Mouse (Mus musculus) heart, postnatal 4 days (tissue): ENCODE results near the gene Map1a. TPM values are rescaled to one million over a fixed set of nuclear protein-coding genes. Genes with fewer than 3 reads are reported as not detected.

Source experiments
- DNase-seq: peaks from one replicate; pipeline ENCODE4 v3.0.0; 2021
- total RNA-seq, 2 experiments: library from RNA; stranded (reverse); gene quantifications; 2 replicates each; pipeline ENCODE4 v1.2.3; 2021

The Map1a gene
- total RNA-seq, result 10 to 100 TPM; 16.5 to 18.2 TPM

DNA sequence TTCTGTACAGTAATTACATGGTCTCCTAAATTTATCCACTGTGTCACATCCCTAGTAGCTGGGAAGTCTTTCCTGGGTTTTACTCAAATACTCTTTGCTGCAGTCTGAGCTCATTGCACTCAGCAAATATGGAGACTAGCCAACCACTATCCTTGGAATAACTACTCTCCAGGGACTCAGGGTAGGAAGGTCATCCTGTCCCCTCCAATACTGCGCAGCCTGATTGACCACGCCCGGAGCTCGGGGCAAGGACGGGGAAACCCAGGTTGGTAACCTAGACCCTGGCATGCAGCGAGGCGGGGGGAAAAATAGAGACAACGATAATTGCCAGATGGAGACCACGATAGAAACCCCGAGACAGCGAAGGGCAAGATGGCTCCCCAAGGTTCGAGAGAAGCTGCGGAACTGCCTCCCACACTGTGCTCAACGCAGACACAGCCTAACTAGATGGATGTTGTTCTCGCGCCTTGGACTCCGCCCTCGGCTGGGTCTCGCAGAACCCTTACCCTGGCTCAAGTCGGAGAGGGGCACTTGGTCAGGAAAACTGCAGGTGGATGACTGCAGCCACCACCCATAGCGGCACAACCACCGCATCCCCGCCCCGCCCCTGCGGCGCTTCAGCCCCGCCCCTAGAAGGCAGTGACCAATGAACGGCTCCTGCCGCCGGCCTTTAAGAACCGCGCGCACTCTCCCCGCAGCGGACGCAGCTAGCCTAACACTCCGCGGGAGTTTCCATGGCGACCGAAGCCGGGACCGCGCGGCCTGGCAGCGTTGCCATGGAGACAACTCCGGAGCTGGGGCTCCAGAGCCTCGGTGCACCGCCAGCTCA is at the start of gene Map1a:
Map1a (plus strand) TSS at position 700 of the 829 bp plus-strand sequence.
- DNase-seq, result peak; percentile 92

DNA sequence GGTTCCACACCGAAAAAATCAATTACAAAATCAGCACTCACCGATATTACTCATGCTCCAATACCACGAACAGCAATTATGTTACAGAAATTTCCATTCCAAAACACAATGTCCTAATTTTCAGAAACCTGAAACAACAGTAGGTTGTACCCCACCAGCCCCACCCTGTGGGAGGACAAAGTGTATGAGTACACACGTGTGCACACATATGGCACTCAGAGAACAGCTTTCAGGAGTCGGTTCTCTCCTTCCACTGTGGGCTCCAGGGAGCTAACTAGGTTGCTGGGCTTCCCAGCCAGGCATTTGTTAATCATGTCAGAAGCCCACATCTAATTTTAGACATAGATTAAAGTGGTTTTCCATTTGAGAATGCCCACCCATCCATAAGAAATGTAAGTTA is 45.3 kb upstream of the Map1a start:
- no peak for DNase-seq

DNA sequence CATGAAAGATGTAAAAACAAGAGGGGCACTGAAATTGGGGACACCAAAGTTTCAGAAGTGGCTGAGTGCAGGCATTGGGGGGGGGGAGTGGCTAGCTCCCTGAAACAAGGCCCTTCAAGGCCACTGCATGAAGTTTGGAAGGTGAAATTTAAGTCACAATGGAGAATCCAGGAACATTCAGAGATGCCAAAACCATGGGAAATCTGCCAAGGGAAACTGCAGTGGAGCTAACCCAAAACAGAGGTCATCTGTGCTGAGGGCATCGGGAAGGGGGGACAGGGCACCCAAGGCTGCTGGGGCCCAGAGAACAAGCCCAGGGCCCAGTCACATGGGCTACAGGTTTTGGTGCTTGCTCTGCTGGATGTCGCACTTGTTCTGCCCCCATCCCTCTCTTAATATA is 39.6 kb upstream of the Map1a start:
- no peak for DNase-seq

DNA sequence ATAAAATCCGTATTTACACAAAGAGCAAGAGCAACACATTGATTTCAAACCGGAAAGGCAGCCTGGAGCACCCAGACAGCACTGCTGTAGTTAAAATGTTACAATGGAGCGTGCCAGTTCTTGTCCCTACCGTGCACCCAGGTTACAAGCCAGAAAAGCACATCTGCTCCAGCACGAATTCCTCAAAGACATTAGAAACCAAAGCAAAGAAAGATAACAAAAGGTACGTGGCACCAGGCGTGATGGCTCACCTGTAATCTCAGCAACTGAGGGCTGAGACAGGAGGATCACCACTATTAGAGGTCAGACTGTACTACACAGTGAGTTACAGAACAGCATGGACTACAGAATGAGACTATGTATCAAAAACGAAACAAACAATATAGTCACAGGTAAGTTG is 21.0 kb upstream of the Map1a start:
- DNase-seq, result no peak

DNA sequence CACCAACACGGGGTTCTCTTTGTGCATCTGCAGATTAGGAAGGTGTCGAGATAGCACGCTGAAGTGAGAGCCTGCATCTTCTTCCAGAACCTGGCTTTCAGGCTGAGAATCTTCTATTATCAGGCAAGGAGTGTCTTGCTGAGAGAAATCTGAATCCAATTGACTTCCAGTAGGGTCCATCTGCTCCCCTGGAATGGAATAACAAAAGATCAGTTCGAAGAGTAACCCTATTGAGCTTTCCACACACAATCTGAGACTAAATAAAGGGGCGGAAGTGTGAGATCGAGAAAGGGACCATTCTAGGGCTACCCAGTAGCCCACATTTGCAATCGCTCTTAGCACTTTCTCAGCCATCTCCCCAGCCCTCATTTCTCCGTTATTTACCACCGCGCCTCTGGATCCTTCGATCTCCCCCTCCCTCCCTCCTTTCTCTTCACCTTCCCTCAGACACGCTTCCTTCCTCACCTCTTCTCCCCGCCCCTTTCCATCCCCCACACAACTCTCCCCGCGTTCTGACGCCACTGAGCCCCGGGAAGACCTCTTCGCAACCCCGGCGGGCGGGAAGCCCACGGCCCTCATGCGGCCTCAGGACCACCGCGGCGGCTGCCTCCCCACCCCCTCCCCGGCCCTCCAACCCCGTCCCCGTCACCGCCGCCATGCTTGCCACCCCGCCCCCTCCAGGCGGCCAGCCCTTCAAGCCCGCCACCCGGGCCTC is 18.7 kb upstream of the Map1a start:
- DNase-seq, result no peak

DNA sequence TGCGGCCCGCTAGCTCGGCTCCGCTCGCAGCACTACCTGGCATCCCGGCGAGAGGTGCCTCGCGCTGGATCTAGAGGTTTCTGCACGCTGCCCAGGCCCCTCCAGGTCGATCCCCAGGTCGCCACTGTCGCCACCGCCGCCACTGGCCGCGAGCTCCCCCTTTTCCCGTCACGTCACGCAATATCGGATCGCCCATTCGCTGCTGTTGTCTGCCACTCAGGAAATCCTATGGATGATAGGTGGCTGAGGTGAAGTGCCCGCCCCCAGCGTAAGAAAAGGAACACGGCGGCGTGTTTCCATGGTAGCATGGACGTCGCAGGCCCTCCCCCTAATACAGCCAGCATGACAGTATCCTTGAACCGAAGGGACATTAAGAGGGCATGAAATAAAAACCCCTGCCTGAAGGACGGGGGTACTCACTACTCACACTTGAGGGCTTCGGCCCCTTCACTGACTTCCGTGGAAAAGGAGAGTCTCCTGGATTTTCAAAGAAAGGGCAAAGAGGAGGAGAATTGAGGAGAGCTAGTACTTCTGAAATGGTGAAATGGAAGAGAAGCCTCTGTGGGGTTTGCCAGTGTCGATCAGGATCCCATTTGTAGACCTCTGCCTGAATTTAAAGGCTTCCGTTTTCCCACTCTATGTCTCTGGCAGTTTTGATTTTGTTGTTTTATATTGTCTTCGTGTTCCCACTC is 18.0 kb upstream of the Map1a start, which contains the start of gene Trp53bp1:
Trp53bp1 (minus strand) TSS at position 172 of the 692 bp plus-strand sequence.
- peak; percentile 96 for DNase-seq

DNA sequence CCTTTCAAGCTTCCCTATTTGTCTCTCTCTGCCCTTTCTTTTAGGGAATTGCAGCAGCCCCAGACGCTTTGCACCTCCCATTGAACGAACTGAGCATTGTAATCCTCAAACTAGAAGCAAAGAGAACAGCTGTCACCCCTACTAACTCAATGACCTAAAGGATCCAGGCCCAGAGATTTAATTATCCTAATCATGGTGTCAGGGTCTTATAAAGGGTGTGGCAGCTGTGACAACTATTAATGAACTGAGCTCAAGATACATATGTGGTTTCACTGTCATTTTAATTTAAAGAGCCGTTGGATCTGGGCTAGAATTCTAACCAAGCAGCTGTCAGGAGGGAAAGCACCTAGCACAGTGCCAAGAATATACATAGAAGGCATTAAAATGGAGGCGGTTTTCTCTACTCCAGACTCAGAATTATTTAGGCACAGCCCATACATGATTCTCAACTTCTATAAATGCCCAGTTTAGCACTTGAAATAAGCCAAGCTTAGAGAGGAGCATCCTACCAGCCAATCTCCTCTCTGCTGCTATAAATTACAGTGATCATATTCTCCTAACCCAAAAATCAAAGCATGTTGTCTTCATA is 17.4 kb upstream of the Map1a start:
- DNase-seq, result no peak

DNA sequence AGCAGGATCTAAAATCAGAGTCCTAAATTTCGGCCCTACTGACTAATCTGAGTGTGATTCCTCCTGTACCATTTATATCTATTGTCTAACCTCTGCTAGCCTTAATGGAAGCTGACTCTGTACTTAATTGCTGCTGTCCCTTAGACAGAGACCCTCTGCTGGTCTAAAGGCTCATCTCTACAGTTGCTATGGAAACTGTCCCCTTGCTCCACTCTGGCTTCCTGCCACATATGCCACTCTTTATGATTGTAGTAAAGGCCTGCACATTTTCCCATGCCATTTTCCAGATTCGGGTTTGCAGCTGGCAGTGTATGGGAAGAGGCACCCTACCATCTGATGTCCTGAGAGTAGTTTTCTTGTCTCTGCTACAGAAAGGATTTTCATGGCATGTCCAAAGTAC is 1.6 kb upstream of the Map1a start:
- no peak for DNase-seq

DNA sequence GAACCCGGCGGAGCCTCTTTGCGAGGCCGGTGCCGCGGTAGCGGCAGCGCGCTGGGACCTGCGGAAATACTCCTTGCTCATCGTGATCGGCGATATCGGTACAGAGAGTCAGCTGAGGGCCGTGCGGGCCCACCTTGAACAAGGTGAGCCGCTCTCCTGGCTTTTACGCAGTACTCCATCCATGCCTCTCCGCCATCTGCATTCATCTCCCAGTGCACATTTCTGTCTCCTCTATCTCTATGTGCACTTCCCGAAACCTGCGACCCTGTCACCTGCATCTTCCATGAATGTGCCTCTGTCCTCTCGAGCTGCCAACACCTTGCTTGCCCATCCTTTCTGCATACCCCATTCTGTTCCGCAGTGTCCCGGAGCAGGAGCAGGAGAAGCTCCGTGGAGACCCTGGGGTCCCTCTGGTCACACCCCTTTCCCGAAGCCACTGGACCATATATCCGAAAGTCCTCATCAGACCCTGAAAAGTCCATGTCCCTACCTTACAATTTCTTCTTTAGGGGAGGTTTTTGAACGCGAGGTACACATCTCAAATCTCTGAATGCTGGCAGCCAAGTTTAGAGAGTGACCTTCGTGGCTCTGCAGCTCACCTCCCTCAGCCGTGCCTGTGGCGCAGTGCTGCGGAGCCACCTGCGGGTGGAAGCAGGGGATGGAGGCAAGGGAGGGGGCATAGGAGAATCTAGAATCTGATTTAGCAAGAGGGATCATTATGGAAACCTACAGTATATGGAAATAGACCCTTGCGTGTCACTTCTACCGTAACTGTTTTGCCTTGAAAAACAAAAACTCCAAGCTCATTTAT is 535 bp downstream of the Map1a start:
- no peak for DNase-seq

DNA sequence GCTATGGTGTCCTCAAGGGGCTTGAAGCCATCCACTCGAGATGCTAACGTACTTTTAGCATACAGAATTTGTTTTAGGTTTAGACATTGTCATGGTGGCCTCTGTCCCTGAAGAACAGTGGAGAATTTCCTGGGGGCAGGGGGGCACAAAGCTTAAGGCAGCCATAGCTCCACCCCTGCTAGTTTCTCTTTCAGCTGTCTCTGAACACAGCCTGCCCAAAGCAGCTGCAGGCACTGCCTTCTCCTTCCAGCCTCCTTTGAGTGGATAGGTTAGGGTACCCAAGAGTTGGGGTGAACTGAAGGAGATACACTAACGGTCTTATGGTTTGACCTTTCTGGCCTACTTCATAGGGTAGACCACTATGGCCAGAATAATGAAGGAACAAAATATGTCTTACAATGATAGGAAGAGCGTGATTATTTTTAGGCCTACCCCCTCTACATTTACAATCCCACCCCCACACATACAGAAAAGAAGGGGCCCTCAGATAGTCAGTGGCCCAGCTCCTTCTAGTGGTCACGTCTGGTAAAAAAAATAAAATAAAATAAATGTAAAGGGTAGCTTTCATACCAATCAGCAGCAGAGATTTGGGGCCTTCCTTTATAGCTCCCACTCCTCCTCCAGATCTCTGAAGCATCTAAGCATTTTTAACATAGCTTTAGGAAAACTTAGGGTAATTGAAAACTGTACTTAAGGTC is 3.1 kb downstream of the Map1a start:
- no peak for DNase-seq

DNA sequence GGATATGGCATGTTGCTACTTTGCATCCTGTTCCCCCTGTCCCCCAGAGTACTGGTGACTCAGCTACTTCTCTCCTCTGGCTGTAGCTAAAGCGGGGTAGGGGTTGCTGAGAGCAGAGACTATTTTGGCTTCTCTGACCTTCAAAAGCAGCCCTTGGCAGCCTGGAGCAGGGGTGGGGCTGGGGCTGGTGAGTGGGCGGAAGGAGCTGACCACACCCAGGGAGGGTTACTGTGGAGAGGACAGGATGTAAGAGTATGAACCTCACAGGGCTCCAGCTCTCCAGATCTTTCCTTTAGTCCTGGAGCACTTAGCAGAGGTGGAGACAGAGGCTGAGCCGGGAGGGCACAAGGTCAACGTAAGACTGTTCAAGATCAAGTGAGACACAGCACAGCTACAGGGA is 4.8 kb downstream of the Map1a start:
- DNase-seq, result peak; percentile 77

DNA sequence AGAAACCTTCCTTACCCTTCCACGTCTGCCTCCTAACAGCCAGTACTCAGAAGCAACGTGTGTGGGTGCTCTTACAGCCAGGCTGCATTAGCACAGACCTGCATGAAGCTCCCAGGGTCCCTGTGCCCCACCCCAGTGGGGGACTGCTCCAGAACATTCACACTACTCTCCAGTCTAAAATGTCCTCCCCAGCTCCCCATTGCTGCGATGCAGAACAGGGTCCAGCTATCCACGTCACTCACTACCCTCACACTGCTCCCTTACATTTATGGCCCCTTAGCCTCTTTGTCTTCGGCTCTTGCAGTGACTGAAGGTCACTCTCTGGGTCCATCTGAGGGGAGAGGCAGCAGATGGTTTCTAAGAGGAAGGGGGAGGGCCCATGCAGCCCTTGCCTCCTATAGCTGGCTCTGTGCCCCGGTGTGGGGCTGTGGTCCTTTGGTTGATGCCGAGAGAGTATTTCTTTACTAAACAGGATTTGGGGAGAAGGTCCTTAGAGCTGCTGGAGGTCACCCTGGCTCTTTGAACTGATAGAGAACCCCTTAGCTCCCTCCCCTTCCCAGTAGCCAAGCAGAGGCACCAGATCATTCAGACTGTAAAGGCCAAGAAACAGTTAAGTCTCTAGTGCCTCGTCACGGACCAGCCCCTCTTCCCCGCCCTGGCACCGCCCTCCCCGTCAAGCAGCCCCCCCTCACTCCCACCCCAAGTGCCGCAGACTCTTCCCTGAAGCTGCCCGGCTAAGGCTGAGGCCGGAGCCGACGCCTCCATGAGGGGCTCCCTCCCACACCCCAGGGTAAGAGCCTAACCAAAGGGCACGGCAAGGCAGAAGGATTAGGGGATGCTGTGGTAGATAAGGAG is 5.6 kb downstream of the Map1a start:
- peak; percentile 68 for DNase-seq

DNA sequence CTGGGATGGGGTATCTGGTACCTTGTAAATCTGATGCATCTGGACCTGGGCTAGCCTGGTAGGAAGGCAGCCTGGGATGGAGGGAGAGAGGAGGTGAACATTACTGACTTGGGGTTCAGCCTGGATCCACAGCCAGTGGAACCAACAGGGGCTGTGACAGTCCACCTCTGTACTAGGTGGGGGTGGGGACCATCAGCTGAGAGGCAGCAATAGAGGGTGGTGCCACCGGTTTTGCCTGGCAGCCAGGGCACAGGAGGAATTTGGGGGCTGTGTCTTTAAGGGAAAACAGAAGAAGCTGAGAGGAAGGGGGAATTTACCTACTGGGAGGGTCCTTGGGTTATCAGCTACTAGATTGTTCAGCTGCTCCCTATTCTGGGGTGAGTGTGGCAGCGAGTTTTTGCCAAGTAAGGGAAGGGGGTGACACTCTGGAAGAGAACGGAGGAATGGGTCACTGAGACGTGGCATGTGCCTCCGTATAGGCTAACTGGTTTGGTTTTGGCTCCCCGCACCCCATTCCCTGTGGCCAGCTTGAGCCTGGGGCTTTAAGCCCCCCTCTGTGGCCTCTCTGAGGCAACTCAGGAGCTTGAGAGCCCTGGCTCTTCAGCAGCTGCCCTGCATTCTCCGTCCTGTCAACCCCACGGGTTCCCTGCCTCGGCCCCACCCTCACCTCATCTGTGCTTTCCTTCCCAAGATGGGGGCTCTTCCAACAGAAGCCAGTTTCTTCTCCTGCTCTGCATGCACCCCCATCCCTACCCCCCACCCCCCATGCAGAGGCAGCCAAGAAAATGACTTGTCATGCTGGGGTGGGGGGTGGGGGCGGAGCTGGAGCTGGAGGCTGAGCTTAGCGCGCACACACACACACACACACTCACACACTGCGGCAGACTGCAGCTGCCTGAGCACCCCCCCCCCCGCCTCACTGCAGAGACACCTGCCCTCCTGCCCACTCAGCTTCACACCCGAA is 6.5 kb downstream of the Map1a start:
- DNase-seq, result peak; percentile 27

DNA sequence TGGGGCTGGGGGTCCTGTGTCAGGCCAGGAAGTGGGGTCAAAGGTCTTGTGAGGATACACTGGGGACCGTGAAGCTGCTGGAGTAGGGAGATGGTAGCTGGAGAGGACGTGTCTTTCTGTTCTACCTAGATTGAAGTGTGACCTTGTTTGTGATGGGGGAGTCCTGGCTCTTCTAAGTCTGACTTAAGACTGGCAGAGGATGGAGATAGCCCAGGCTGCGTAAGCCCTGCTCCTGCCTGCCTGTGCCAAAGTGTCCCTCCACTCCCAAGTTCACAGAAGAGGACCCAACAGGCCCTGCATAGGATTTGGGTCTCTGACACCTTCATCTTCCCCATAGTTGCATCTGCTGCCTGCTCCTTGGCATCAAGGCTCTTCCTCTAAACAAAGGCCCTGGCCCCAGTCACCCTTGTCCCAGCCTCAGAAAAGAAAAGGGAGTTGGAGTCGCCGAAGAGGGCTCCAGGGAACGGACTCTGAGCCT is 7.4 kb downstream of the Map1a start:
- no peak for DNase-seq

DNA sequence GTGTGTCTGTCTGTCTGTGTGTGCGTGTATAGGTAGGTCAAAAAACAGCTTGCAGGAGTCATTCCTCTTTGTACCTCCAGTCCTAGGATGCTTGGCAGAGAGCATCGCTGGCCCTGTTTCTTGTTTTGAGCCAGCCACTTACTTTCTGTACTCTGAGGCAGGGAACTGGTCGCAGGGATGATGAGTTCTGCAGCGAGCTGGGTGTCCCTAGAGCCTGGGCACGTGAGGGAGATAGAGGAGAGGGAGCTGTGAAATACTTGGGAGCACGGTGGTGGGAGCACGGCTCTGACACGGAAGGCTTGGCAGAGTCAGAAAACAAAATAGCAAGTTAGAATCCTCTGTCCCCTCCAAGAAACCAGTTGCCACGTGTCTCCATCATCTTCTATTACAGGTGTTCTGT is 8.3 kb downstream of the Map1a start:
- no peak for DNase-seq

DNA sequence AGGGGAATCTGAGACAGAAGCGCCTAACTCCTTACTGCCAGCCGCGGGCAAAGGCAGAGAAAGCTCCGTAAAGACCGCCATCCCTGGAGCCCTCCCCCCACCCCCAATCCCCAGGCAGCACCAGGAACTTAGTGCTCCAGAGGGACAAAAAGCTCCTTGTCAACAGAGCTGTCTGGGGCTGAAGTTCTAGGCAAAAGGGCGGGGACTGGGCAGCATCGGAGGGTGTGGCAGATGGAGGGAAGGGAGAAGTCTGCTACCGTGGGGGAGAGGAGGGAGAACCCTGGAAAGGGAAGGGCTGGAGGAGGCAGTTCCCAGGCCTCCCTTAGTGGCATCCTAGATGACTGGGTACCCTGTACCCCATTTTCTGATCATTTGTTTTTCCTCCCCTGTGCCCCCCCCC is 8.7 kb downstream of the Map1a start:
- DNase-seq, result no peak

DNA sequence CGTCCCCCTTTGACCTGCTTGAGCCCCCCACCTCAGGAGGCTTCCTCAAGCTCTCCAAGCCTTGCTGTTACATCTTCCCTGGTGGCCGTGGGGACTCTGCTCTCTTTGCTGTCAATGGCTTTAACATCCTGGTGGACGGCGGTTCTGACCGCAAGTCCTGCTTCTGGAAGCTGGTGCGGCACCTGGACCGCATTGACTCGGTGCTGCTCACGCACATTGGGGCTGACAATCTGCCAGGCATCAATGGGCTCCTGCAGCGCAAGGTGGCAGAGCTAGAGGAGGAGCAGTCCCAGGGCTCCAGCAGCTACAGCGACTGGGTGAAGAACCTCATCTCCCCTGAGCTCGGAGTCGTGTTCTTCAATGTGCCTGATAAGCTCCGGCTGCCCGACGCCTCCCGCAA is 10.1 kb downstream of the Map1a start:
- no peak for DNase-seq

DNA sequence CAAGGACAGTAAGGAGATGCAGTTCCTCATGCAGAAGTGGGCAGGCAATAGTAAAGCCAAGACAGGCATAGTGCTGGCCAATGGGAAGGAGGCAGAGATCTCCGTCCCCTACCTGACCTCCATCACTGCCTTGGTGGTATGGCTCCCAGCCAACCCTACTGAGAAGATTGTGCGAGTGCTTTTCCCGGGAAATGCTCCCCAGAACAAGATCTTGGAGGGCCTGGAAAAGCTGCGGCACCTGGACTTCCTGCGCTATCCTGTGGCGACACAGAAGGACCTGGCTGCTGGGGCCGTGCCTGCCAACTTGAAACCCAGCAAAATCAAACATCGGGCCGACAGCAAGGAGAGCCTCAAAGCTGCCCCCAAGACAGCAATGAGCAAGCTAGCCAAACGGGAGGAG is 10.6 kb downstream of the Map1a start:
- no peak for DNase-seq

DNA sequence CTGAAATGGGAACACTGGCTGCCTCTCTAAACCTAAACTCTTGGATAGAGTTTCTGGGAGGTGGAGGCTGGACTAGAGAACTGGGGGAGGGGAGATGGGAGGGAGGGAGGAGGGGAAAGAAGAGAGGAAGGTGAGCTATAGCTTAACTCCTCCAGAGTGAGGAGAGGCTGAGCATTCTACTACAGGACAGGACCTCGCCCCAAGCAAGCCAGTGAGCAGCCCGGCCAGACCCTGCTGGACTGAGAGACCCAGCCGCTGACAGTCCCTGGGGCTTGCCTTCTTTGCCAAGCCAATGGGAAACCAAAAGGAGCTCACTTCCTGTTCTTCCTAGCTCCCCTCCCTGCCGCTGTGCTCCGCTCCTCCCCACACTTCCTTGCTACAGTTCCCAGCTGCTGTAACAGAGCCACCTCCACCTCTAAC is 19.6 kb downstream of the Map1a start:
- DNase-seq, result peak; percentile 55
